Mouse (Mus musculus): ENCODE data around the gene Tmem164.

GRCm38 (mm10) chrX:142725571-142725970 is 44.4 kb downstream of the Tmem164 start:
- TF ChIP-seq CTCF (IDR thresholded peaks at IDR 0.05; ENCODE audit: low read depth, low read length) (no peak), POLR2A (IDR thresholded peaks at IDR 0.05; ENCODE audit: borderline replicate concordance, low read depth, low read length) (no peak)
